Mouse (Mus musculus) MEL (cell line): ENCODE measurements at regions not wholly inside any gene's neighbourhood (a gene's known extent, or its start where the extent isn't known, plus 50 kb on each side); places are given as distances from the start of the nearest gene placed in this dataset.
A peak's percentile ranks its signal among the peaks of the same experiment; 100 is the strongest.

Source experiments
- CTCF ChIP-seq, 3 experiments: IDR thresholded peaks in 2 of 3; conservative IDR thresholded peaks in 1 of 3; 2 replicates each; pipeline ENCODE4 v1.5.1; 2011 to 2012; ENCODE audit warnings: low read length in 3 of 3, low read depth in 2 of 3, mild to moderate bottlenecking in 2 of 3, improper control_type of control experiment in 1 of 3, inconsistent platforms in 1 of 3, mixed read lengths in 1 of 3, moderate library complexity in 1 of 3; ENCODE audit not compliant: control insufficient read depth in 1 of 3, insufficient read depth in 1 of 3, poor library complexity in 1 of 3, severe bottlenecking in 1 of 3
- ELF1 ChIP-seq: IDR thresholded peaks from 2 replicates; pipeline ENCODE4 v1.6.1; 2014; ENCODE audit warnings: low read depth, mild to moderate bottlenecking, inconsistent platforms, low read length, improper control_type of control experiment, moderate library complexity
- EP300 ChIP-seq, 2 experiments: IDR thresholded peaks; 2 replicates each; pipeline ENCODE4 v1.6.1; 2011; ENCODE audit warnings: improper control_type of control experiment in 2 of 2, low read length in 2 of 2, low read depth in 1 of 2, mild to moderate bottlenecking in 1 of 2
- MAX ChIP-seq: IDR thresholded peaks from 2 replicates; pipeline ENCODE4 v1.6.1; 2011; ENCODE audit warnings: low read length, improper control_type of control experiment
- POLR2A ChIP-seq, 2 experiments: IDR thresholded peaks; 2 replicates each; pipeline ENCODE4 v1.6.1; 2011 to 2012; ENCODE audit warnings: low read length in 2 of 2, mild to moderate bottlenecking in 2 of 2, control low read depth in 1 of 2, improper control_type of control experiment in 1 of 2, low read depth in 1 of 2, moderate library complexity in 1 of 2; ENCODE audit not compliant: control insufficient read depth in 1 of 2, insufficient read depth in 1 of 2, poor library complexity in 1 of 2
- POLR2AphosphoS2 ChIP-seq: IDR thresholded peaks from 2 replicates; pipeline ENCODE4 v1.6.1; 2011; ENCODE audit warnings: low read length, improper control_type of control experiment
- POLR2AphosphoS5 ChIP-seq: IDR thresholded peaks from 2 replicates; pipeline ENCODE4 v1.6.1; 2012; ENCODE audit warnings: low read depth, borderline replicate concordance, mild to moderate bottlenecking, inconsistent platforms, low read length, moderate library complexity, mixed read lengths
- RCOR1 ChIP-seq: IDR thresholded peaks from 2 replicates; pipeline ENCODE4 v1.6.1; 2012; ENCODE audit warnings: low read depth, mild to moderate bottlenecking, inconsistent platforms, low read length, improper control_type of control experiment
- SMC3 ChIP-seq: IDR thresholded peaks from 2 replicates; pipeline ENCODE4 v1.6.1; 2011; ENCODE audit warnings: low read depth, low read length, improper control_type of control experiment
- TCF12 ChIP-seq: IDR thresholded peaks from 2 replicates; pipeline ENCODE4 v1.6.1; 2014; ENCODE audit warnings: low read depth, mild to moderate bottlenecking, inconsistent platforms, low read length, improper control_type of control experiment, moderate library complexity
- USF1 ChIP-seq: IDR thresholded peaks from 2 replicates; pipeline ENCODE4 v1.6.1; 2014; ENCODE audit warnings: low read depth, mild to moderate bottlenecking, inconsistent platforms, low read length, improper control_type of control experiment, moderate library complexity
- USF2 ChIP-seq, 2 experiments: IDR thresholded peaks; 2 replicates each; pipeline ENCODE4 v1.6.1; 2011 to 2012; ENCODE audit warnings: improper control_type of control experiment in 2 of 2, low read length in 2 of 2, borderline replicate concordance in 1 of 2, inconsistent platforms in 1 of 2, low read depth in 1 of 2, mild to moderate bottlenecking in 1 of 2; ENCODE audit not compliant: insufficient read depth in 1 of 2

- TF ChIP-seq MAX (no peak), TCF12 (peak; percentile 57; the same call in 1 of the 2 replicates), EP300 (IDR thresholded peaks at IDR 0.05; ENCODE audit: low read depth in 1 of 2, low read length in 2 of 2) (peak; percentile 76 to 82), ELF1 (no peak), USF1 (no peak), CTCF (IDR thresholded peaks at IDR 0.05 in 2 of 3, conservative IDR thresholded peaks at IDR 0.05 in 1 of 3; ENCODE audit: control insufficient read depth in 1 of 3, insufficient read depth in 1 of 3, low read depth in 2 of 3, low read length in 3 of 3, poor library complexity in 1 of 3, severe bottlenecking in 1 of 3) (no peak), USF2 (IDR thresholded peaks at IDR 0.05; ENCODE audit: borderline replicate concordance in 1 of 2, insufficient read depth in 1 of 2, low read depth in 1 of 2, low read length in 2 of 2) (no peak), RCOR1 (0 out of 2 replicates have a peak, but pooled peaks have one; percentile 20), SMC3 (no peak), POLR2AphosphoS5 (no peak), POLR2A (IDR thresholded peaks at IDR 0.05; ENCODE audit: control insufficient read depth in 1 of 2, insufficient read depth in 1 of 2, low read depth in 1 of 2, low read length in 2 of 2, poor library complexity in 1 of 2) (no peak), POLR2AphosphoS2 (no peak)
Observed at GRCm38 (mm10) chr17:77596453-77596852, 603.6 kb upstream of the Crim1 start.
